Mouse (Mus musculus): ENCODE results near the gene Nkain1.

GRCm38 (mm10) chr4:130543121-130543520, 30.9 kb downstream of the Nkain1 start:
- TF ChIP-seq CTCF (IDR thresholded peaks at IDR 0.05), result no peak
- TF ChIP-seq EP300 (IDR thresholded peaks at IDR 0.05), result no peak
